Mouse (Mus musculus) spleen, adult 2 months (tissue): ENCODE results near the gene Ube2d1.

Source experiments
- CTCF ChIP-seq: fragments of 200-500 bp; IDR thresholded peaks from 2 replicates; pipeline ENCODE4 v1.5.1; 2011; ENCODE audit warnings: mild to moderate bottlenecking, inconsistent platforms; ENCODE audit not compliant: insufficient read depth, insufficient read length, insufficient replicate concordance; ENCODE audit errors: extremely low read depth
- POLR2A ChIP-seq: fragments of 200-500 bp; IDR thresholded peaks from 2 replicates; pipeline ENCODE4 v1.6.1; 2011; ENCODE audit warnings: low read depth, low read length, inconsistent platforms

- no peak for TF ChIP-seq POLR2A
- TF ChIP-seq CTCF: no peak
Observed at GRCm38 (mm10) chr10:71258943-71259342, 26.1 kb downstream of the Ube2d1 start.
